Mouse (Mus musculus): ENCODE measurements at regions not wholly inside any gene's neighbourhood (a gene's known extent, or its start where the extent isn't known, plus 50 kb on each side); places are given as distances from the start of the nearest gene placed in this dataset.

DNA sequence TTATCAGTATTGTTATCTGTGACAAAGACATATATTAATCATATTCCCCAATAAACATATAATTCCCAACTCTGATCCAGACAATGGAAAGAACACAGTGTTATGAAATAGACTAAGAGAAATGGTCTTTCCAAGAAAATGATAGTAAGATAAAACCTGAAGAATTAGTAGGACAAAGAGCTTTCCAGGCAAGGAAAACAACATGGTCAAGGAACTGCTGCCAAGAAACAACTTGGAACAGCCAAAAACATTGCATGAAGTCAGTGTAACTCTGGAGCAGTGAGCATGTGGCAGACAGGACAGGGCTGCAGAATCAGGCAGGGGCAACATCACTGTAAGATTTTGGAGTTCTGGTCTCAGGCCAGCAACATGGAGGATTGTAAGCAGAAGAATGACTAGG, 288.0 kb downstream of the Ostf1 start:
- TF ChIP-seq CTCF (IDR thresholded peaks at IDR 0.05; ENCODE audit: borderline replicate concordance, insufficient read depth, low read depth, low read length) (no peak), POLR2A (IDR thresholded peaks at IDR 0.05; ENCODE audit: borderline replicate concordance, insufficient read depth, low read length) (no peak)

Measured in cerebellum, adult 2 months (tissue).